ENCODE assay signal across 9 mouse cellular contexts in genomic region chr6:137364681-137365080, GRCm38 (mm10).
DNase-seq lines count a peak whose midpoint lies in the region; ATAC-seq and TF ChIP-seq lines count a peak whose summit lies in the region.
"Had no signal": no experiment of that assay in that cellular context is flagged by ENCODE, and none has a peak within 500 bp of the region (broad histone marks: within the 10 kb centered on the region; RNA-seq: fewer than 3 reads in every experiment).

No protein-coding gene starts in this region.

- no peak for TF ChIP-seq CTCF in heart, postnatal 0 days (IDR thresholded peaks at IDR 0.05; ENCODE audit: low read depth)

- no peaks in the 10 kb centered on the region for H3K27me3 ChIP-seq in hindbrain, embryonic 15.5 days
- H3K27me3 ChIP-seq in hindbrain, embryonic 11.5 days (ENCODE audit: control insufficient read depth, insufficient read depth, low read length): no peaks in the 10 kb centered on the region
- H3K27me3 ChIP-seq in heart, postnatal 0 days (ENCODE audit: control insufficient read depth, insufficient read depth, low read length): no peaks in the 10 kb centered on the region

- peak; percentile 63; the same call in 1 of the 2 replicates for ATAC-seq in hindbrain, embryonic 15.5 days (ENCODE audit: low FRiP score, low read depth)
- ATAC-seq in hindbrain, embryonic 11.5 days (ENCODE audit: low FRiP score): no peak
- 0 out of 2 replicates have a peak, but pooled peaks have one; percentile 36 for ATAC-seq in heart, postnatal 0 days (ENCODE audit: insufficient read depth, low read depth)

- no peak for TF ChIP-seq EP300 in heart, postnatal 0 days (IDR thresholded peaks at IDR 0.05; ENCODE audit: low read depth)

- no peak overlapping the region for H3K4me2 ChIP-seq in hindbrain, embryonic 15.5 days
- H3K4me2 ChIP-seq in hindbrain, embryonic 11.5 days (replicated peaks; ENCODE audit: low read depth, low read length): no peak overlapping the region
- peak overlapping the region; percentile 19; the same call in 1 of the 2 replicates for H3K4me2 ChIP-seq in heart, postnatal 0 days (ENCODE audit: low read depth, low read length)

- no peaks in the 10 kb centered on the region for H3K9me3 ChIP-seq in hindbrain, embryonic 15.5 days
- H3K9me3 ChIP-seq in hindbrain, embryonic 11.5 days (ENCODE audit: control insufficient read depth, low read length): no peaks in the 10 kb centered on the region
- no peaks in the 10 kb centered on the region for H3K9me3 ChIP-seq in heart, postnatal 0 days (replicated peaks; ENCODE audit: control insufficient read depth, low read length)

- no peak for DNase-seq in hindbrain, embryonic 11.5 days (ENCODE audit: low spot score)
- DNase-seq in cerebellum, adult 8-10 months: peak; percentile 16
- DNase-seq in heart, postnatal 0 days (ENCODE audit: low spot score): peak; percentile 55
- peak; percentile 57 to 79 for DNase-seq in left cerebral cortex, adult 18-20 months (ENCODE audit: low spot score in 2 of 2)
- peak; percentile 51 for DNase-seq in right cerebral cortex, postnatal 25 days
- DNase-seq in B cell, adult 2 months: no peak
- no peak for DNase-seq in urinary bladder, postnatal 10 days (ENCODE audit: low spot score)

- H3K36me3 ChIP-seq in hindbrain, embryonic 15.5 days: no peaks in the 10 kb centered on the region
- H3K36me3 ChIP-seq in hindbrain, embryonic 11.5 days (ENCODE audit: control insufficient read depth, insufficient read depth, low read length): no peaks in the 10 kb centered on the region
- no peaks in the 10 kb centered on the region for H3K36me3 ChIP-seq in heart, postnatal 0 days (replicated peaks; ENCODE audit: control insufficient read depth, insufficient read depth, low read length)

- H3K4me3 ChIP-seq in hindbrain, embryonic 15.5 days: no peak overlapping the region
- H3K4me3 ChIP-seq in hindbrain, embryonic 11.5 days (ENCODE audit: low read depth, low read length): no peak overlapping the region
- no peak overlapping the region for H3K4me3 ChIP-seq in heart, postnatal 0 days (ENCODE audit: low read depth, low read length)
- H3K4me3 ChIP-seq: myocyte had no signal

- H3K27ac ChIP-seq in hindbrain, embryonic 15.5 days (replicated peaks): no peak overlapping the region
- H3K27ac ChIP-seq in hindbrain, embryonic 11.5 days (ENCODE audit: low read depth, low read length): no peak overlapping the region
- no peak overlapping the region for H3K27ac ChIP-seq in heart, postnatal 0 days (ENCODE audit: low read depth)

- WGBS in hindbrain, embryonic 15.5 days: 61% methylated on average over 5 of the region's 5 CpGs
- WGBS in hindbrain, embryonic 11.5 days: 81% methylated on average over 5 of the region's 5 CpGs
- 36% methylated on average over 5 of the region's 5 CpGs for WGBS in heart, postnatal 0 days

- H3K9ac ChIP-seq in hindbrain, embryonic 15.5 days: no peak overlapping the region
- H3K9ac ChIP-seq in hindbrain, embryonic 11.5 days (ENCODE audit: low read depth, low read length): no peak overlapping the region
- no peak overlapping the region for H3K9ac ChIP-seq in heart, postnatal 0 days (replicated peaks; ENCODE audit: low read depth, low read length)

- H3K4me1 ChIP-seq in hindbrain, embryonic 15.5 days (replicated peaks): peaks cover 8% of the 10 kb centered on the region
- H3K4me1 ChIP-seq in hindbrain, embryonic 11.5 days (replicated peaks; ENCODE audit: control insufficient read depth, insufficient read depth, low read length): no peaks in the 10 kb centered on the region
- no peaks in the 10 kb centered on the region for H3K4me1 ChIP-seq in heart, postnatal 0 days (ENCODE audit: control insufficient read depth, insufficient read depth)

Comparison
In these comparisons a context has a peak if more than half of its experiments do, and no peak if none do; other contexts are left out.
1. DNase-seq: peak in cerebellum, adult 8-10 months (single experiment), heart, postnatal 0 days (single experiment), left cerebral cortex, adult 18-20 months (2 of 2) and right cerebral cortex, postnatal 25 days (single experiment); none in hindbrain, embryonic 11.5 days (single experiment), B cell, adult 2 months (0 of 2) and urinary bladder, postnatal 10 days (single experiment).